Mouse (Mus musculus) midbrain, embryonic 15.5 days (tissue): ENCODE data around the gene Gas7. TPM values are rescaled to one million over a fixed set of nuclear protein-coding genes. Genes with fewer than 3 reads are reported as not detected.

Source experiments
- ATAC-seq: fragments of 200-750 bp; cut with Nextera tagmentation; replicated peaks from 2 replicates; pipeline ENCODE4 v1.8.0; 2017; ENCODE audit warnings: moderate TSS enrichment
- H3K27ac ChIP-seq: fragments of 300-500 bp; sonication (generic); 2 replicates; pipeline ENCODE4 v1.5.1; 2015; ENCODE audit warnings: mild to moderate bottlenecking, inconsistent platforms
- H3K27me3 ChIP-seq: fragments of 300-500 bp; sonication (generic); replicated peaks from 2 replicates; pipeline ENCODE4 v1.6.1; 2015; ENCODE audit warnings: inconsistent platforms
- H3K36me3 ChIP-seq: fragments of 300-500 bp; sonication (generic); replicated peaks from 2 replicates; pipeline ENCODE4 v1.6.1; 2015; ENCODE audit warnings: inconsistent platforms
- H3K4me1 ChIP-seq: fragments of 300-500 bp; sonication (generic); 2 replicates; pipeline ENCODE4 v1.6.1; 2015; ENCODE audit warnings: inconsistent platforms
- H3K4me2 ChIP-seq: fragments of 300-500 bp; sonication (generic); 2 replicates; pipeline ENCODE4 v1.6.1; 2015; ENCODE audit warnings: inconsistent platforms, mild to moderate bottlenecking, moderate library complexity
- H3K4me3 ChIP-seq: fragments of 300-500 bp; sonication (generic); 2 replicates; pipeline ENCODE4 v1.5.1; 2015; ENCODE audit warnings: mild to moderate bottlenecking, inconsistent platforms
- H3K9ac ChIP-seq: fragments of 300-500 bp; sonication (generic); 2 replicates; pipeline ENCODE4 v1.6.1; 2015; ENCODE audit warnings: mild to moderate bottlenecking, inconsistent platforms
- H3K9me3 ChIP-seq: fragments of 300-500 bp; sonication (generic); 2 replicates; pipeline ENCODE4 v1.6.1; 2016; ENCODE audit warnings: inconsistent platforms
- WGBS: fragments of 180-500 bp; shearing (Covaris S2); methylation state at CpG from one replicate; pipeline ENCODE4 v1.1.7; 2015; ENCODE audit warnings: mixed read lengths; 5-methylcytosine and 5-hydroxymethylcytosine counted together
- polyA plus RNA-seq: library from polyadenylated mRNA; unstranded; fragments of >200 nt; fragmentation: Nextera tagmentation; extraction: Ambion mirVana; gene quantifications from 2 replicates; pipeline ENCODE4 v1.2.1, GENCODE M21; 2015

Gas7 gene
- polyA plus RNA-seq, 1 experiment from 2014 or later = 36.1 TPM

DNA sequence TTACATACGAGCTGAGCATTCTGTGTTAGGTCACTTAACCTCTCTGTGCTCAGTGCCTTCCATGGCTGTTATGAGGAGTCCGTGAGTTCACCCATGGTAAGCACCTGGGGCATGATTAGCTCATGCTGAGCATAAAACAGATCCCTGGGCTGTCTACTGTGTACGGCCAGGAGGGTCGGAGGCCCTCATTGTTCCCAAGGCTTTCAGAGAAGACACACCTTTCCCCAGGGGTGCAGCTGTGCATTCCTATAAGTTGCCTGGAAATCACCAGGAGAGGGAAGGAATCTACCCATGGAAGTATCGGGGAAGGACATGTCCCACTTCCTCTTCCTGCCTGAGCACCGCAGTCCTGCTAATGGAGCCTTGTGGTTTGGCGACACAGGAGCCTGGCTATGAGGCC, 201.1 kb downstream of the Gas7 start:
- no peak overlapping the region for H3K4me3 ChIP-seq
- no peaks in the 10 kb centered on the region for H3K36me3 ChIP-seq
- WGBS = 83% methylated on average over 7 of the region's 7 CpGs
- H3K27ac ChIP-seq = no peak overlapping the region
- no peak overlapping the region for H3K9ac ChIP-seq
- no peaks in the 10 kb centered on the region for H3K9me3 ChIP-seq
- no peak overlapping the region for H3K4me2 ChIP-seq
- H3K27me3 ChIP-seq = no peaks in the 10 kb centered on the region
- no peak for ATAC-seq
- peaks cover 23% of the 10 kb centered on the region for H3K4me1 ChIP-seq

DNA sequence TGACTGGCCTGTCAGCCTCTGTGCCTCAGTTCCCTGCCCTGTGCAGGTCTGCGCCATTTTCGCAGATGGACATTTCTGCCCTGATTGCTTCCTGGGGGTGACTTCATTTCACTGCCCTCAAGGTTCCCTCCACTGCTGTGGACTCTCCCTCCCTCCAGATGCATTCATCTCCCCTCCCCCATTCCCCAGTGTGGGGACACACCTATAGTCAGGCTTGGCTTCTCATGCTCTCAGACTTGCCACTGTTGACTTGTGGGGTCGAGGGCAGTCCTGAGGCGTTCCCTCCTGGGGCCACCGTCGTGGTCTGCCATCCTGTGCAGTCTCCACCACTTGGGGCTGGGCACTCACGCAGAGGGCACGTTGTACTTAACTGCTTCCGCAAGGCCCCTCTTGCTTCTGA, 201.6 kb downstream of the Gas7 start:
- H3K4me3 ChIP-seq = no peak overlapping the region
- H3K9ac ChIP-seq = no peak overlapping the region

GRCm38 (mm10) chr11:67657685-67658382, 202.6 kb downstream of the Gas7 start:
- no peaks in the 10 kb centered on the region for H3K36me3 ChIP-seq
- no peak for ATAC-seq
- no peak overlapping the region for H3K9ac ChIP-seq
- no peak overlapping the region for H3K4me3 ChIP-seq
- H3K9me3 ChIP-seq = no peaks in the 10 kb centered on the region
- no peaks in the 10 kb centered on the region for H3K27me3 ChIP-seq
- WGBS = 50% methylated on average over 11 of the region's 11 CpGs
- H3K4me2 ChIP-seq = no peak overlapping the region
- H3K27ac ChIP-seq = no peak overlapping the region
- peaks cover 14% of the 10 kb centered on the region for H3K4me1 ChIP-seq

More for the DNA sequence above, 201.6 kb downstream of the Gas7 start:
- H3K27me3 ChIP-seq = no peaks in the 10 kb centered on the region
- H3K4me1 ChIP-seq = peaks cover 23% of the 10 kb centered on the region
- no peak overlapping the region for H3K4me2 ChIP-seq
- H3K36me3 ChIP-seq = no peaks in the 10 kb centered on the region
- WGBS = 89% methylated on average over 9 of the region's 9 CpGs
- H3K9me3 ChIP-seq = no peaks in the 10 kb centered on the region
- no peak for ATAC-seq
- H3K27ac ChIP-seq = no peak overlapping the region

- Histone ChIP-seq H3K9me3 (no peaks in the 10 kb centered on the region), H3K4me2 (no peak overlapping the region), H3K4me1 (no peaks in the 10 kb centered on the region), H3K9ac (no peak overlapping the region), H3K4me3 (no peak overlapping the region), H3K36me3 (no peaks in the 10 kb centered on the region), H3K27ac (no peak overlapping the region), H3K27me3 (no peaks in the 10 kb centered on the region)
- 92% methylated on average over 8 of the region's 8 CpGs for WGBS
- no peak for ATAC-seq
Observed at GRCm38 (mm10) chr11:67661465-67661864, 206.2 kb downstream of the Gas7 start.

- Histone ChIP-seq H3K4me3 (no peak overlapping the region), H3K36me3 (no peaks in the 10 kb centered on the region), H3K9me3 (no peaks in the 10 kb centered on the region), H3K4me1 (peaks cover 6% of the 10 kb centered on the region; the same call in 1 of the 2 replicates), H3K9ac (no peak overlapping the region), H3K4me2 (no peak overlapping the region), H3K27ac (no peak overlapping the region), H3K27me3 (no peaks in the 10 kb centered on the region)
- ATAC-seq = no peak
- WGBS = 96% methylated on average over 4 of the region's 4 CpGs
Observed at GRCm38 (mm10) chr11:67663437-67663836, 208.2 kb downstream of the Gas7 start.

GRCm38 (mm10) chr11:67664261-67664660, 209.0 kb downstream of the Gas7 start:
- ATAC-seq = no peak
- no peak overlapping the region for H3K4me3 ChIP-seq
- no peaks in the 10 kb centered on the region for H3K27me3 ChIP-seq
- H3K4me1 ChIP-seq = peaks cover 6% of the 10 kb centered on the region; the same call in 1 of the 2 replicates
- WGBS = 94% methylated on average over 3 of the region's 3 CpGs
- no peaks in the 10 kb centered on the region for H3K9me3 ChIP-seq
- no peak overlapping the region for H3K9ac ChIP-seq
- no peak overlapping the region for H3K27ac ChIP-seq
- no peaks in the 10 kb centered on the region for H3K36me3 ChIP-seq
- H3K4me2 ChIP-seq = no peak overlapping the region

DNA sequence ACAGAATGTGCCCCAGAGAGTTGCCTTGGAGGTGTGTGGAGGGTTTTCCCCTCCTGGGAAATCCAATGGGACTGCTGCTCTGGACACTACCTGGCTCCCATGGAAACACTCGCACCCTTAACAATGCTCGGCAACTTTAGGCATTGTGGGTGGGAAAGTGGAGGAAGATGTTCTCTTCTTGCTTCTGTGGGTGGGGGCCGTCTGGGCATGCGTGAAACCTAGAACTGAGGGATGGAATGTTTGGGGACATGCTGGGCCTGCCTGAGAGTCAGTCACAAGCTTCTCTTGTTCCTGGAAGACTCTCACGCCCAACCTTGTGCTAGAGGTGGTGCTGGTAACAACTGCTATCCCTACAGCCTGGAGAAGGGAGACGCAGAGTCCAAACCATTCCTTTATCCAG, 209.7 kb downstream of the Gas7 start:
- peaks cover 6% of the 10 kb centered on the region; the same call in 1 of the 2 replicates for H3K4me1 ChIP-seq

DNA sequence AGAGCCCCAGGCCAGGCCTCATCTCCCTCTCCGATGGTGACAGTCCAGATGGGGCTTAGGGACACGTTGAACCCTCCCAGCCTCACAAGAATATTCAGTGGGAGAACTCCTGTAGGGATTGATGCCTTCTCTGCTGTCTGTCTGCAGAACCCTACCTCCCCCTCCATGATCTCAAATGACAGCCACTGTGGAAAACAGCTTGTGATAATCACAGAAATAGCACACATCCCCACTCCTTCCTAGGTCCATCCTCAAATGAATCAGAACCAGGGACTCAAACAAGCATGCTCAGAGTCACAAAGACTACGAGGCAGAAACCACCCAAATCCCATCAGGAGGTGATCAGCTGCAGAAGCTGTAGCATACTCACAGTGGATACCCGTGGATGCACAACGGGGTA, 210.9 kb downstream of the Gas7 start:
- H3K9ac ChIP-seq = no peak overlapping the region
- H3K9me3 ChIP-seq = no peaks in the 10 kb centered on the region
- H3K4me1 ChIP-seq = peaks cover 6% of the 10 kb centered on the region; the same call in 1 of the 2 replicates
- H3K27me3 ChIP-seq = no peaks in the 10 kb centered on the region
- no peaks in the 10 kb centered on the region for H3K36me3 ChIP-seq
- no peak for ATAC-seq
- 88% methylated on average over 5 of the region's 5 CpGs for WGBS
- no peak overlapping the region for H3K4me2 ChIP-seq
- no peak overlapping the region for H3K4me3 ChIP-seq
- no peak overlapping the region for H3K27ac ChIP-seq

More for the DNA sequence above, 209.7 kb downstream of the Gas7 start:
- Histone ChIP-seq H3K4me3 (no peak overlapping the region), H3K4me2 (no peak overlapping the region), H3K9ac (no peak overlapping the region), H3K9me3 (no peaks in the 10 kb centered on the region), H3K27ac (no peak overlapping the region), H3K27me3 (no peaks in the 10 kb centered on the region), H3K36me3 (no peaks in the 10 kb centered on the region)
- ATAC-seq = no peak
- 90% methylated on average over 6 of the region's 6 CpGs for whole genome bisulfite sequencing

DNA sequence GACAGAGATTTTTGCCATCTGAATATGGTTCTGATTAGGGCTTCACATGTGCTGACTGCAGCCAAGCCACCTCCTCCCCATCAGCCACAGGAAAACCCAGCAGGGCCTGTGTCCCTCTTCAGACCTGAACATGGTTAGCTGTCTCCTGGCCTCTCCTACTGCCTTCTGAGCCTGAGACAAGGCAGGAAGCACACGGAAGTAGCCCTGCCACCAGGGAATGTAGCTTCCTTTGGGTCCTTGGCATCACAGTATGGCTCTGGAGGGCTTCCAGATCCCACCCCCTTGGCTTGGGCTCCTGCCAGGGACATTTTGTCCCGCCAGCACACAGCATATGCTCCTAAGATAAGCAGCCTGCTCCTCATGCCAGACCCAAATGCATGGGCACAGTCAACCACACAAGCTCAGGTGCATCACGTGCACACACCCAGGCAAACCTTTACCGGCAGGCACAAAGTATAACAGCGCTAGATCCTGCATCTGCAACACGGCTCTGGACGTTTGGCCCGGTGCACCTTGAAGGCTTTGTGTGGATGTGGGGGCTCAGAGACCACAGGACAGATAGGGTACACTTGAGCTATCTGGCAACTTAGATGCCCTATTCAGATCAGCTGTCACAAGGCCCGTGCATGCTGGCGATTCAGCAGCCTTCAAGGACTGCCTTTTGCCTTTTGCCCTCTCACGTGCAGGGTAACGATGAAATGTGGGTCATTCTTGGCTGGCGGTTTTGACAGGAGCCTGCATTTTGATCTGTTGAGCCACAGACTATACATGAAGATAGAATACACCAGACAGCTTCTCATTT, 212.5 kb downstream of the Gas7 start:
- Histone ChIP-seq H3K27ac (no peak overlapping the region), H3K36me3 (no peaks in the 10 kb centered on the region), H3K9ac (no peak overlapping the region), H3K4me1 (peaks cover 6% of the 10 kb centered on the region; the same call in 1 of the 2 replicates), H3K4me3 (no peak overlapping the region), H3K4me2 (no peak overlapping the region), H3K9me3 (no peaks in the 10 kb centered on the region), H3K27me3 (no peaks in the 10 kb centered on the region)
- no peak for ATAC-seq
- 72% methylated on average over 13 of the region's 13 CpGs for WGBS

GRCm38 (mm10) chr11:67668460-67669007, 213.3 kb downstream of the Gas7 start:
- H3K9me3 ChIP-seq = no peaks in the 10 kb centered on the region
- H3K9ac ChIP-seq = no peak overlapping the region
- H3K4me1 ChIP-seq = peaks cover 6% of the 10 kb centered on the region; the same call in 1 of the 2 replicates
- no peaks in the 10 kb centered on the region for H3K27me3 ChIP-seq
- WGBS = 91% methylated on average over 3 of the region's 3 CpGs
- H3K36me3 ChIP-seq = no peaks in the 10 kb centered on the region
- H3K4me2 ChIP-seq = no peak overlapping the region
- no peak overlapping the region for H3K27ac ChIP-seq
- no peak overlapping the region for H3K4me3 ChIP-seq
- ATAC-seq = no peak

DNA sequence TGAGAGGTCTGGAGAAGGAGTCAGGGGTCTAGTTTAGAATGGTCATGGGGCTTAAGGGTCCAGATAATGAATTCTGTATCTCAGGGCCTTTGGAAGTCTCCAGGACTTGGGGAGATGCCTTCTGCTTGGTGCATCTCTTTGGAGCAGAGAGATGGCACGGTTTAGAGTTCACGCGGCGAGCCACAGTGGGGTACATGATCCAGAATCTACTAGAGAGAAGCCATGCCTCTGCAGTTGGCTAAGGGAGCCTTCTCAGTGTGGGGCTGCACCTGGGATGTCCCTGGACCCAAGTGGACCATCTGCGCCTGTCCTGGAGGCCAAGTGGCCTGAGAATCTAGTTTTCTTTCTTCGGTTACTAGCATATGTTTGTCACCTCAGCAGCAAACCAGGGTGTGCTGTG, 214.8 kb downstream of the Gas7 start:
- Histone ChIP-seq H3K36me3 (no peaks in the 10 kb centered on the region), H3K27ac (no peak overlapping the region), H3K4me2 (no peak overlapping the region), H3K4me3 (no peak overlapping the region), H3K9me3 (no peaks in the 10 kb centered on the region), H3K4me1 (peaks cover 6% of the 10 kb centered on the region; the same call in 1 of the 2 replicates), H3K9ac (no peak overlapping the region), H3K27me3 (no peaks in the 10 kb centered on the region)
- ATAC-seq = no peak
- 98% methylated on average over 6 of the region's 6 CpGs for WGBS

- WGBS = 71% methylated on average over 5 of the region's 5 CpGs
- Histone ChIP-seq H3K27ac (no peak overlapping the region), H3K36me3 (no peaks in the 10 kb centered on the region), H3K9me3 (no peaks in the 10 kb centered on the region), H3K9ac (no peak overlapping the region), H3K4me1 (peaks cover 6% of the 10 kb centered on the region; the same call in 1 of the 2 replicates), H3K4me2 (no peak overlapping the region), H3K4me3 (no peak overlapping the region), H3K27me3 (no peaks in the 10 kb centered on the region)
- ATAC-seq = no peak
Observed at GRCm38 (mm10) chr11:67672140-67672539, 216.9 kb downstream of the Gas7 start.
